25 mouse cellular contexts compared by ENCODE assay signal in the genomic region with DNA sequence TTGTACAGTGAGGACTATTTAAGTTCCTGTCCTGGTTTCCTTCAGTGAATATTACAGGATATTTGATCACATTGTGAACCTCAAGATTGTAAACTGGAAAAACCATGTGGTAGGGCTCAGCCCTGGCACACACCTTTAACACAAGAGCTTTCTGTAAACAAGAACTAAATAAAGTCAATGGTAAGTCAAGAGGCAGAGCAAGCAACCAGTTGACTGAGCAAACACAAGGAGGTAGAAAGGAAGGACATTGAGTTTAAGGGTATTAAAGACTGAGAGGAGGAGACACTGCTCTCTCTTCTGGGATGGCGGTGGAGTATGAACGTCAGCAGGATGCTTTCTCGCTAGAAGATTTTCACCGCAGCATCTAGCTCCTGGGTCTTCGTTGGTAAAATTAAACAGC.
"Had no signal": no experiment of that assay in that cellular context is flagged by ENCODE, and none has a peak within 500 bp of the region (broad histone marks: within the 10 kb centered on the region; RNA-seq: fewer than 3 reads in every experiment).

No protein-coding gene starts in this region.

- ATAC-seq: forebrain, embryonic 16.5 days; hindbrain, postnatal 0 days; intestine, embryonic 16.5 days had no signal

- H3K9me3 ChIP-seq: heart, embryonic 13.5 days; heart, embryonic 15.5 days; hindbrain, embryonic 13.5 days; hindbrain, embryonic 15.5 days; kidney, embryonic 15.5 days; limb, embryonic 10.5 days; limb, embryonic 12.5 days had no signal

- H3K4me2 ChIP-seq: heart, embryonic 11.5 days; heart, embryonic 13.5 days; heart, embryonic 15.5 days; hindbrain, embryonic 13.5 days; hindbrain, embryonic 15.5 days; kidney, embryonic 15.5 days; limb, embryonic 12.5 days had no signal

- H3K27ac ChIP-seq: gastrocnemius, adult 2 months; heart, adult 2 months; heart, embryonic 13.5 days; heart, embryonic 15.5 days; hindbrain, embryonic 13.5 days; hindbrain, embryonic 15.5 days; hindbrain, postnatal 0 days; kidney, embryonic 15.5 days; kidney, postnatal 0 days; limb, embryonic 10.5 days; limb, embryonic 12.5 days had no signal

- H3K36me3 ChIP-seq: heart, embryonic 15.5 days; hindbrain, embryonic 13.5 days; hindbrain, embryonic 15.5 days had no signal

- H3K4me1 ChIP-seq: hindbrain, embryonic 13.5 days; hindbrain, embryonic 15.5 days; kidney, embryonic 15.5 days; limb, embryonic 10.5 days; limb, embryonic 12.5 days had no signal

- H3K27me3 ChIP-seq: heart, embryonic 13.5 days; heart, embryonic 15.5 days; hindbrain, embryonic 13.5 days; hindbrain, embryonic 15.5 days; kidney, embryonic 15.5 days; limb, embryonic 12.5 days had no signal

- H3K4me3 ChIP-seq: gastrocnemius, adult 2 months; heart, adult 2 months; heart, embryonic 13.5 days; heart, embryonic 15.5 days; hindbrain, embryonic 13.5 days; hindbrain, embryonic 15.5 days; kidney, embryonic 15.5 days; limb, embryonic 10.5 days; limb, embryonic 12.5 days had no signal

- H3K9ac ChIP-seq: heart, embryonic 13.5 days; heart, embryonic 15.5 days; hindbrain, embryonic 13.5 days; hindbrain, embryonic 15.5 days; kidney, embryonic 15.5 days; limb, embryonic 12.5 days had no signal

- DNase-seq: gastrocnemius, adult 2 months; gastrocnemius, postnatal 10 days; gastrocnemius, postnatal 25 days; heart, adult 2 months; heart, postnatal 14 days; heart, postnatal 36 days; kidney, adult 11 months; kidney, adult 2 months; kidney, adult 9 months; kidney, postnatal 14 days; kidney, postnatal 36 days; layer of hippocampus, adult 9-11 months; layer of hippocampus, postnatal 36 days had no signal
